Mouse (Mus musculus) v-Abl transformed pro-B cells (cell line): ENCODE results near the gene Csf1.

ENCODE experiments used
- in situ Hi-C, 2 experiments: fragments of 400-800 bp; cut with MboI; formaldehyde crosslinking; loops; one replicate each; pipeline ENCODE4 v1.15.1; 2025; ENCODE audit not compliant: unreplicated experiment in 2 of 2

Gene Csf1

DNA sequence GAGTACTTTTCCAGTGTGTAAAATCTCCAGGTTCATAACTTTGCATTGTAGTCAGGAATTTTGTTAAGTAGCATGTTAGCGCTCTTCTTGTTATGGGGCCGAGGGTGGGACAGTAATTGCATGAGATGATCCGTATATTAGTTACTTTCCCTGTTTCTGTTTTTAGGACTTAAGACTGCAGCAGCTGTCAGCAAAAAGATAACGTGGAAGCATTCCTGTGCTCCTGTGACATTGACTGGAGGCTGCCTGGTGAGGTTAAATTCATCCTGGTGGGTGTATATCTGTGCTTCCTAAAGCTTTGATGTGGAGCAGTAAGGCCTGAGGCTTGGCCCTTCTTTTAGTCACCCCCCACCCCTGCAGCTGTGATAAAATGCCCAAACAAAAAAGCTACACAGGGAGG is 25.3 kb upstream of the Csf1 start:
- in situ Hi-C loops = no loop called here

DNA sequence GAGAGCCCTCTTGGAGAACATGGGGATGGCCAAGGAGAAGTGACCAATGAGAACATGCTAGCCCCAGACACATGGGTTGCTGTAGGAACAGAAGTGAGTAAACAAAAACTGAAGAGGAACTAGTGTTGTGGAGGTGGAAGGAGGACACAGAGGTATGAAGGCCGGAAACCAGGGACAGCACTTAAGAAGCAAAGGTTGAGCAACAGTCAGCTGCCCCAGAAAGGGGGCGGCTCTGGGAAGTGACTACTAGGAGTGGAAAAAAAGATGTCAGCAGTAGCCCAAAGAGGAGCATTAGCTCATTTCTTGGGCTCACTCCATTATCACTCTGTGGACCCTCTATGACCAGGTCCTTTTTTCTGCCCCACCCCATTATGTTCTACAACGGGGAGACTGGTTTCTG is 23.0 kb upstream of the Csf1 start:
- in situ Hi-C loops = no loop called here

DNA sequence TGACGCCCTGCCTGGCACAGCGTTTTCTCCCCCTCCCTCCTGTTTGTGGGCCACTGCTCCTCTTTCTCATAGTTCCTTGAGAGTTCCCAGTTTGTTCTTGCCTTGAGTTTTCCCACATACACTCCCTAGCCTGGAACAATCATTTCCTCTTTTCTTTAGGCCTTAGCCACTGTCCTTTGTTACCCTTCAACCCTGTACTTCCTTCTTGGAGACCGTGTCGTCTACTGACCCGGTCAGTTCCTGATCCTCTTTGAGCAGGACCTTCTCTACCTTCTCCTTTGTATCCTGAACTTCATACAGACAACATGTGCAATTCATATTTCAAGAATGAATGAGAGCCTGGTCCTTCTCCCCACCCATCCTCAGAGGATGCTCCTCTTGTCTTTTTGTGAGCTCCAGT is 21.0 kb upstream of the Csf1 start:
- in situ Hi-C loops = no loop called here

DNA sequence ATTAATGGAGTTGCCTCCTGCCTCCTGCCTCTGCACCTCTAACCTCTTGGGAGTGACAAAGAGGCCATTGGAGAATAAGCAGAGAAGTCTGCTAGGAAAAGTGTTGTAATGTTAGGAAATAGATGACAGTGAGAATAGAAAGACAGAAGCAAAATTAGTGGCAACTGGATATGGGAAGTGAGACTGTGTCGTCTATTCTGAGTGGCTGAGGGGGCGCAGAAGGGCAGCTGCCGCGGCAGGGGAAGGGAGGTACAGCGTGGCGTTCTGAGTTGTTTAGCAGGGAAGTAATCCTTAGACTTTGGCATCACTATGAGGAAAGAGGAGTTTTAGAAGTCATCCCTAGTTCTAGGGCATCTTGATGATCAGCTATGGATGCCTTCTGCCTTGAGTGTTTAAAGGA is 17.7 kb upstream of the Csf1 start:
- in situ Hi-C loops = no loop called here

DNA sequence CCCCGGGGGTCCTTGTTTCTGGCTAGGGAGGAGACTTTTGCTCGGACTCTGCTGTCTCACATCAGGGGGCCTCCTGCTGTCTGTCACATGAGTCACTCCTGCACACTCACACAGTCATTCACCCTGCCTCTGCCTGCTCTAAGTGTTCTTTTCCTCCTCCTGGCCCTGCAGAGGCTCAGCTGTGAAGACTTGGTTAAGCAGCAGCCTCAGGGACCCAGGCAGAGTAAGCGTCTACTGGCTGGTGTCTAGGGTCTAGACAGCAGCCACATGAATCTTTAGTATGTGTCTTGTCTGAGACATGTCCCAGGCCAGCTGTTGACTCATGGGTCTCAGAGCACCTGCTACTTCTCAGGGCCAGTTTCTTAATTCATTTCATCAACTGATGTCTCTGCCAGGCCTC is 16.0 kb upstream of the Csf1 start:
- in situ Hi-C loops = no loop called here

DNA sequence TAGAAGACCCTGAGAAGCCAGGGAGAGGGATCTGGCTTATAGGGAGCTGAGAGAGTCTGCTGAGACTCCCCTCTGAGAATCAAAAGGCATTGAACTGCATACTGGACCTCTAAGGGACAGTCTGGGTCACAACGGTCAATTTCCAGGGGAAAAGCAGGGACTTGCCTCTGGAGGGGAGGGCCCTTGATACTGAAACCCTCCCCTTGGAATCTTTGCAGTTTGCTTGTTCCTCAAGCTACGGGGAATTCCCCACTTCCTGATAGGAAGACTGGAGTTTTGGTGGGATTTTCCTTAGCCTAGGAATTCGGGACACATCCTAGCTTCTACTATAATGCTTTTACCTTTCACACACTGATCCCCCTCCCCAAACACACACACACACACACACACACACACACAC is 15.5 kb upstream of the Csf1 start:
- in situ Hi-C loops = no loop called here

DNA sequence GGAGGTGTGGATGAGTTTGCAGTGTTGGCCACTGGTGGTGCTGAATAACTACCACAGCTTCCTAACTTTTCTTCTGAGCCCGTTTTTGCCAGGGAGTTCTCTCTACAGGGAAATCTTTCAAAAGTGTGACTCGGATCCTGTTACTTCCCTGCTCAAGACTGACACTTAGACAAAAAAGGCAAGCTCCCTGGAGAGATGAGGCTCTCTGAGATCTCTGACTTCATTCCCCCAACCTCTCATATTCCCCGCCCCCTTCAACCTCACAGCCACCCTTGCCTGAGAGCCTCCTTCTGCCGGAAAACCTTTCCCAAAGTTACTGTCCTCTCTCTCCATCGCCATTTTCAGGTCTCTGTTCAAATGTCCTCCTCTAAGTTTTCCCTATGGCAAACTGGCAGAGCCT is 14.8 kb upstream of the Csf1 start:
- in situ Hi-C loops = no loop called here

DNA sequence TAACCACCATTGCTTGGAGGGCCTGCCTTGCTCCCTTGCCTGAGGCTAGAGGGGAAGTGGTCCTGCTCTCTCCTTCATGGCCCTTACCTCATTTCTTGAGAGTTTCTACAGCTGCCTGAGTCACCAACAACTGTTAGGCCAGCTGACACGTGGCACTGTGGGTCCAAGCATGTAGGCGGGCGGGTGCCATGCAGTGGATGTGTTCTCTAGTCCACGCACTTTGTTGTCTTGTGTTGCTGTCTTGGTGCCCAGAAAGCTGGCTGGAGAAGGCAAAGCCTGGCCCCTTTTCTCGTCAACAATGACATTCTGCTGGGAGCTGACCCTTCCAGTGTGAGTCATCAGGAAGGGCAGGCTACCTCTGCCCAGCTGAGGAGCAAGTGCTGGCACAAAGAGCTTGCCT is 12.6 kb upstream of the Csf1 start:
- in situ Hi-C loops = no loop called here

DNA sequence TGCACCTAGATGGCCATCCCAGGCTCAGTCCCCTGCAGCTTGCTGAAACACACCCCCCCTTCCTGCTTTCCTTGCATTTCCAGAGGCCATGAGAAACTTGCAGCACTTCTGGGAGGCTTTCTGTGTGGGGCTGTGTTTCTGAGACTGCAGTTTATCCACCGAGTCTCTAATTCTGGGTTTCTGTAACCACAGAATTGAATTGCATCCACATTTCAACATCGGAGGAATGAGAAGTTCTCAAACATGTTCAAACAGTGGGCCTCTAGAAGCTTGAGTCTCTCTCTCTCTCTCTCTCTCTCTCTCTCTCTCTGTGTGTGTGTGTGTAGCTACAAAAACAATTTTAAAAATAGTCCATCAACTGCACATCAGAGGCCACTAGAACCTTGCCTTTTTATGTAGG is 9.4 kb upstream of the Csf1 start:
- in situ Hi-C loops = no loop called here

DNA sequence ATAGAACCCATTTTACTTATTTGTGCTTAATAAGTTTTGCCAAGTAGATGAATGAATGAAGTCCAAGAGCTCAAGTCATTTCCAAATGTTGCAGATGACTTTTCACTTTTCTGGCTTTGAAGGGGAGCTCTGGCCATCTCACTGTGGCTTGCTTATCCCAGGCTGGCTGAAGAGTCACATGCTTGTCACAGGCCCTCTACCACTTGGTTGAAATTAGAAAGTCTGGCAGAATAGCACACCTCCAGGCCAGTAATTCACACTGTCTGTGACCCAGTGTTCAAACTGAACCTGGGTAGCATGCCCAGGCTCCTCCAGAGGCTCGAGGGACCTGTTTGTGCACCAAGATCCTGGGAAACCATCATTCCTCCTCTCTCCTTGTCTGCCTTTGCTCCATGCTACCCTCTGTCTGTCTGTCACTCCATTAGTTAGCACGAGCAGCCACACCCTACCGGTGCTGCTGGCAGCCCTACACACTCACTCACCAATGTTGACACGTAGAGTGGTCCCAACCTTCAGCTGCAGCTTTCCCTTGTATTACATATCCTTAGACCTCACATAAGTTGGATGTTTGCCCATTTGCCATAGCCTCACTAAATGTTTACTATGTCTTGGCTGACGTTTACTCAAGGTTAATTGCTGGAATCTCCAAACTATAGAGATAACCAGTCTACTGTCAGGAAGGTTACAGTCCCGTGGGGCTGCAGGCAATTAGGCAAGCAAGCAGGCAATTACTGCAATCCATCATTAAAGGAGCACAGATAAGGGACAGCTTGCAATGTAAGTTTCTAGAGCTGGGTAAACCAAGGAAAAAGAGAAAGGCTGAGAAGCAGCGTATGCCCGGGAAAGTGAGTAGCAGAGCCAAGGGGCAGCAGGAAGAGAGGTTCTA is 8.1 kb upstream of the Csf1 start:
- in situ Hi-C loops = no loop called here

DNA sequence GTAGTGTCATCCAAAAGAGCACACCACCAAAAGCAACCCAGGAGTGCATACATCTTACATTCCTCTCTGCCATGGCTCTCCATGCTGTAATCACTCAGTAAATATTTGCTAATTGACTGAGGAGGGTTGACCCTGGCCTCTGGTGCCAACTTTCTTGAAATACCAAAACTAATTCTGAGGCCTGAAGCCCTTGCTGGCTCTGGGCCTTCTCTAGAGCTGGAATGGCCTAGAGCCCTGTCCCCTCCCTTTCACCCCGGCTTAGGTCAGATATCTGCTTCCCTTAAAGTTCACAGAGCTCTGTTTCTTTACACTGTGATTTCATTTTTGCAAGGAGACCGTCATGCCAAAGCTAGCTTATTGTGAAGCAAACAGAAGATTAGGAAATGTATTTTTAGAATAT is 6.5 kb upstream of the Csf1 start:
- in situ Hi-C loops = no loop called here

DNA sequence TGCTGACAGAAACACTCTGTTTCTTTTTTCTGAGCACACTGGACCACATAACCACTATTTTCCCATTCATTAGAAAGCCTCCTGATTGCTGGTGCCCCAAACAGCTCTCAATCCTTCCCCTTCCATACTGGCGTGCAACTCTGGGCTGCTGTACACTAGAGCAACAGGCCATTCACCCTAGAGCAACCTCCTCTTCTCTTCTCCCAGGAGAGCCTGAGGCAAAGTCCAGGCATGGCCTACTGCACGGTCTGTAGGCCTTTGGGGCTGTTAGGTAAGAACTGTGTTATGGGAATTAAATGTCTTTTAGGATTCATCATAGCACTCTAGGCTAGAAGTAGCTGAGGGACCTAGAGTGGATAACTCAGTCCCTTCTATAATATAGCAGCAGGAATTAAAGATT is 5.7 kb upstream of the Csf1 start:
- in situ Hi-C loops = no loop called here

DNA sequence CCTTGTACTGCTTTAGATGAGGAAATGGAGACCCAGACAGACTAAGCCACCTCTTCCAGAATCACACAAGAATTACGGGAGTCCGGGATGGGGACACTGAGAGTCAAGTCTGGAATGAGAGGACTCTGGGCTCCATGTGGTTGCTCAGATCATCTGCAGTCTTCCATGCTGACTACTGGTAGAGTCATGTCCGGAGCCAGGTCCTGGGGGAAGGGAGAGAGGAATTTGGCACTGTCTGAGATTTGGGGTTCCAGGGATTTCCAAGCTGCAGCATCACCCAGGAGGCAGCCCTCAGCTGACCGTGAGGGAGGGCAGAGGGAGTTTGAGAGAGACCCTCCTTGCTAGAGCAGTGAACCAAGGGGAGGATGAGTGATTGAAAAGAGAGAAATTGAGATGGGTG is 3.3 kb upstream of the Csf1 start:
- in situ Hi-C loops = no loop called here

DNA sequence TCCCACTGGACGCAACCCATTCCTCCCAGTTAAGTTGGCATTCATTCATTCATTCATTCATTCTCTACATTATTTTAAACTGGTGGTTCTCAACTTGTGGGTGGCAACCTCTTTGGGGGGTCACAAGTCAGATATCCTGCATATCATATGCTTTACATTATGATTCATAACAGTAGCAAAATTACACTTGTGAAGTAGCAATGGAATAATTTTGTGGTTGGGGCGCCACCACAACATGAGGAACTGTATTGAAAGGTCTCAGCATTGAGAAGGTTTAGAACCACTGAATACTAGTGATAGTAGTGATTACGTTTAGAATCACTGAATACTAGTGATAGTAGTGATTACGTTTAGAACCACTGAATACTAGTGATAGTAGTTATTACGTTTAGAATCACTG is 1.2 kb upstream of the Csf1 start:
- in situ Hi-C loops = no loop called here

DNA sequence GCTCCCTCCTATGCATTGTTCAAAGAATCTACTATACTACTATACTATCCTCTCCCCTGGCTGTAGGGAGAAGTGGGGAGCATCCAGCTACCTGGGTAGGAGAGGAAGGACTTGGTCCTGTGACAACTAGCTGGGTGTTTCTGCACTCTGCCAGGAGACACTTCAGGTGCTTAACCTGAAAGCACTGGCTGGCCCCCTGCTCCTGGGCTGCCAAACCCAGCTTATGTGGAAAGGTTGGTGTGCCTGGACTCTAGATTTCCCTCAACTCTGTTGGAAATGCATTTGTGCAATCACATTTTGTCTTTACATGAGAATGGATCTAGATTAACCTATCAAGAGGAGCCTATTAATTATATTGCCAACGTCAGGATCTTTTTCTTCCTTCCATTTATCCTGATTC is 502 bp upstream of the Csf1 start:
- in situ Hi-C loops = no loop called here

DNA sequence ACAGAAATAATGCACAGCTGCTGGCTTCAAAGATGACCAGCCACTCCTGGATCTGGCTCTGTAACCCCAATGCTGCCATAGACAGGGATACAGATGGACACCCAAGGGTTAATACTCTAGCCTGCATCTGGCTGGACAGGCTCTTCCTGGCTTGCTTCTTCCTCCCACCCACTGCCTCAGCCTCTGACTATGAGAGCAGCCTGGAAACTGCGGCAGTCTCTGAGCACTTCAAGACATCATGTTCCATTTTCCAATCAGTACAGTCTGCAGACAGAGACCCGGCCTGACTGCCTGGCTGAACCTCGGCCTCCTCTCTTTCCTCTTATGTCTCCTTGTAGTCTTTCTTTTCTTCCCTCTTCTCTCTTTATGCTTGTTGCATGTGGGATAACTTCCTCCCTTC is 1.6 kb downstream of the Csf1 start:
- in situ Hi-C loops = loop anchor here (5.0 kb wide), 3 partner anchors 59 to 104 kb away; no protein-coding TSS in a partner anchor

DNA sequence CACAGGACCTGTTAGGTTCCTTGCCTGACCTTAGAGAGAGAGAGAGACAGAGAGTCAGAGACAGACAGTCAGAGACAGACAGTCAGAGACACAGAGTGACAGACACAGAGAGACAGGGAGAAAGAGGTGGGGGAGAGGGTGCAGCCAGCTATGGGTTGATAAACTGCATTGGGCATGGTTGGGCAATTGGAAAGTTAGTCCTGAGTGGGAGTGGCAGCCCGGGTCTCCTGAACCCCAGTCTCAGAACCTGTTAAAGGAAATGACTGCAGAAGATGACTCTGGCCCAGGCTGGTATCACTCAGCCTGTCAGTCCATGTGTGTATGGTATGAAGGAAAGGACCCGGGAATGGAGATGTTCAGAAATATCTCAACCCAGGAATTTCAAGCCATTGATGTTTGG is 2.1 kb downstream of the Csf1 start:
- in situ Hi-C loops = loop anchor here (5.0 kb wide), 3 partner anchors 59 to 104 kb away; no protein-coding TSS in a partner anchor

DNA sequence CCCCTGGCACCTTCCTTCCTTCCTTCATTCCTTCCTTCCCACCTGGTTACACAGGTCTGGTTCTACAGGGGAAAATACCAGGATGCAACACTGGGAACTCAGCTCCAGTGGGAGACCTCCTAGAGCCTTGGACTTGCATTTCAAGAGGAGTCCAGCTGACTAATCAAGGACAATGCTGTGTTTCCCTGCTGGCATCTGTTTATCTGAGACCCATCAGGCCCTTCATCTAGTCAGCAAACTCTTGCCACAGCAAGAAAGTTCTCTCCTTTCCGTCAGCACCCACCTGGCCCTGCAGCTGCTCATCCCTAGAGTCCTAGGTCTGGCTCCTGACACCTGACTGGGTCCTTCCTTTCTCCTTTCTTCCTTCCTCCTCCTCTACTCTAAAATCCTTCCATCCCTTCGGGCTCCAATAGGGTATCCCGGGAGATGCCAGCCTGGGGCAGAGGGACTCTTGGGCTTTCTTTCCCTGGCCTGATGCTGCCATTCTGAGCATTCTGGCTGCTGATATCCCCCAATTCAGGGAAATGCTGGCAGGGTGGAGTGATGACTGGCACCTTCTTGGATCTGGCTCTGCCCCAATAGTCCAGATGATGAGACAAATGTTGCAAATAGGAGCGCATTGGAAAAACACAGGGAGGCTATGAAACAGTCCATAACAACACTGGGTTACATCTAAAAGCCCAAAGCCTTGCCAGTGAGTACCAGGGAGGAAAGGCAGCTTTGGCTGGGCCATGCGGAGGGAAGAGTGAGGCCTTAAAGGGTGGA is 2.7 kb downstream of the Csf1 start:
- in situ Hi-C loops = loop anchor here (5.0 kb wide), 3 partner anchors 60 to 105 kb away; no protein-coding TSS in a partner anchor

DNA sequence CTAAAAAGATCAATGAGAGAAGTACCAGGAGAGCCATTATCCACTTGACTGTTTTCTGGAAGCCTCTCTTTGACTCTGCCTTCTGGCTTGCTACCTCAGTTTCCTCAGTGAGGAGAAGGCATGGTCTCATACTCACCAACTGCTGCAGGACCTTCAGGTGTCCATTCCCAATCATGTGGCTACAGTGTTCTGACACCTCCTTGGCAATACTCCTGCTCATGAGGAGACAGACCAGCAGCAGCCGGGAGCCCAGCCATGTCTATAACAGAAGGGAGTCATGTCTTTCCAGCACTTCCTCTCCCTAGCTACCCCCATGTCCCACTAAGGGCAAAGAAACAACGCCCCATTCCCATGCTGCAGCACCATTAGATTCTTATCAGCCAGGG is 3.8 kb downstream of the Csf1 start:
- in situ Hi-C loops = loop anchor here (5.0 kb wide), 3 partner anchors 61 to 106 kb away; no protein-coding TSS in a partner anchor

DNA sequence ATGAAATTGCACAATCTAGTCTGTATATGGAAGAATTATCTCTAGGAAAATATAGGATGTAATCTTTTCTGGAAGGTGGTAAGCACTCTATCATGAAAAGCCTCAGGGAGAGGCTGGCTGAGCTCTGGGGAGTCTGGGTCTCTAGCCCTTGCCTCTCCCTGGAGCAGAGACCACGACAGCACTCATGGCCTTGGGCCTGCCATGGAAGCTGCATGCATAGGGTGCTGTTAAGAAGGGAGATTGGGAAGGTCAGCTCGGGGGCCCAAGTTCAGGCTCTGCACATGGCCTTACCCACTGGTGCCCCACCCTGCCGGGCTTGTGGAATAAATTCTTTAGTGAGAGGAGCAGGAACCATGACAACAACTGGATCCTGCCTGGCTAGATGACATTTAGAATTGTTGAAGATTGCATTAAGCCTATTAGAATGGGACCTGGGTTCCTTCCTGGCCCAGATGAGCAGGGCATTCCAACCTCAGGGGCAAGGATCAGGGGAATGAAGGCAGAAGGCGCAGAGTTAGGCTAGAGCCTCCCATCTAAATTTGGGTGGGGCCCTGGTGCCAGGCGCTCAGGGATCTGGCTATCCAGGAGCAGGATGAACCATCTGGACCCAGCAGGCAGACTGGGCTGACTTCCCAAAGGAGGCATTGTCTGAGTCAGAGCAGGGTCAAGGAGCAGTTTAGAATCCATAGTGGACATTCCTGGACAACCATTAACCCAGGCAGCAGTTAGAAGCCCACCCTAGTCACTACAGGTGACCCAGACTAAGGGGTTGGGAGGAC is 4.4 kb downstream of the Csf1 start:
- in situ Hi-C loops = loop anchor here (5.0 kb wide), 3 partner anchors 61 to 106 kb away; no protein-coding TSS in a partner anchor

DNA sequence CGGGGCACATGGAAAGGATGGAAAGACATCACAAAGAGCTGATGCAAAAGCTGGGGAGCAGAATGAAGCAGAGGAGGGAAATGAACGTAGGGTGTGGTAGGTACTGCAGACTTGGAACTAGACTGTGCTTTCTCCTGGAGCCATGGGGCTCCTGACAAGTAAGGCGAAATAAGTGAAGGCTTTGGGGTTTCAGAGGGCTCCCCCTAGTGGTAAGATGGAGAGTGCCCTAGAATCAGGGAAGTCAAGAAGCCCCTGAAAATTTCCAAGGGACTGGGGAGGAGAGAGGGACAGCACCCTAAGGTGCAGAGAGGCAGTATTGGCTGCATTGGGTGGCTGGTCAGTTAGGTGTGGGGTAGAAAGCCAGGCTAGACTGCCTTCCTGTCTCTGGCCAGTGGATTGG is 5.6 kb downstream of the Csf1 start:
- in situ Hi-C loops = loop anchor here (5.0 kb wide), 4 partner anchors 52 to 108 kb away; no protein-coding TSS in a partner anchor
